Mouse (Mus musculus) spleen, embryonic (tissue): ENCODE results near the gene Lsm8.
"Not testable (repeated sequence)": the region's sequence is repeated elsewhere in the genome, so short reads cannot be mapped to it uniquely, and the experiment has no call there.

ENCODE experiments used
- CTCF ChIA-PET: fragments of 350-600 bp; sonication (Branson Sonifier 250); formaldehyde crosslinking; loops from one replicate; lab custom pipeline; 2022; lab: Charles Lee

Gene Lsm8

DNA sequence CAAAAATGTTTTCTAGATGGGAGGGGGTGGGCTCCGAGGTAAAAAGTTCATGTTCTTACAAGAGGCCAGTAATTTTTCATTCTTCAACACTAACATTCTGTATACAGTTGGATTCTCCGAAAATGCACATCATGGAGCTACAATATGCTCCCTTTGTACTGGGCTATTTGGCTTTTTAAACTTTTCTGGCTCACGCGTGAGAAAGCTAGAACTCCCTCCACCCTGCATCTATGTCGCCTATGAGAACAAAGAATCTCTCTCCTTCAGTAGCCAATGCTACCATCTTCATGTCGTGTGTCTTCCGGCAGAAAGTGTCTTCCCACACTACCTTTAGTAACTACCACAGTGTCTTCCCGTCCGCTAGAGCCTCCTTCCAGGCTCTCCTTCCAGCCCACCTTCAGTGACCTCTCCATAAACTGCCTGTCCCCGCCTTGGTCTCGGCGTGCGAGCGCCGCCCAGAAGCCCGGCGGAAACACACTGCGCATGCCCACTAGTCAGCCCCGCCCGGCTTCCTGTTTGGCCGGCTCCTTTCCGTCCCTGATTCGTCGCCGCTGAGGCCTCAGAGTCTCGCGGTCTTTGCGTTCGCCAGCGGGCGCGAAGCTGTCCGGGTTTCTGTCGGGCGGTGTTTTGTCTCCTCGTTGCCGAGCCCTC lies at the start of gene Lsm8:
TSS of gene Lsm8 (plus strand) at position 529 of the 651 bp plus-strand sequence.
- CTCF ChIA-PET: no interaction called here

DNA sequence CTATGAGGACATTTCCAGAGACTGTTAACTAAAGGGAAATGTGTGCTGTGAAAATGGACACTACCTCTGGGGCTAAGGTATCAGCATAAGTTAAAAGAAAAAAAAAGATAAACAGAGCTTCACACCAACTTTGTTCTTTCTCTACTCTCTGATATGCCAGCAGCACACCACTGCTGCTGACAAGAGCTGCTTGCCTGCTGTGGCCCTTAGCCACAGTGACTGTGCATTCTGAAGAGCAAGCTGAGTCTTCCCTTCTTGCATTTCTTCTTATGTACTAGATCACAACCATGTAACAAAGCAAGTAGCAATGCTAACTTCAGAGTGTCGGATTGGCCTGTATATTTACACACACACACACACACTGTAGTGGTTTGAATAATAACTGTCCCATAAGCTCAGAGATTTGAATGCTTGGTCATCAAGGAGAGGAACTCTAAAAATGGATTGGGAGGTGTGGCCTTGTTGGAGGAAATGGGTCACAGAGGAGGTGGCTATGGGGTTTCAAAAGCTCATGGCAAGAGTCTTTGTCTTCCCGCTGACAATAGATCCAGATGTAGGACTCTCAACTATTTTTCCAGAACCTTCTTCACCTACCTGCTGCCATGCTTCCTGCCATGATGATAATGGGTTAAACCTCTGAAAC lies 47.4 kb upstream of the Lsm8 start:
- CTCF ChIA-PET: no interaction called here

DNA sequence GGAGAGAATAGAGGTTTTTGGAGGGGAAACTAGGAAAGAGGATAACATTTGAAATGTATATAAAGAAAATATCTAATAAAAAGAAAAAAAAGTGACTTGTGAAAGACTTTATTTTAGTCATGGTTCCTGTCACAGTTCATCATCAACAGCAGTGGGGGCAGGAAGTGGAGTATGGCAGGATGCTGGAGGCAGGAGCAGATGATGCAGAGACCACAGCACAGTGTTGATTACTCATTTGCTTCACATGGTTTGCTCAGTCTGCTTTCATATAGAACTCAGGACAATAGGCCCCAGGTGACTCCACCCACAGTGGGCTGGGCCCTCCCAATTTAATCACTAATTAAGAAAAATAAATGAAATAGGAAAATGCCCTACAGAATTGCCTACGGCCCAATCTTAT lies 35.8 kb upstream of the Lsm8 start:
- CTCF ChIA-PET: no interaction called here

DNA sequence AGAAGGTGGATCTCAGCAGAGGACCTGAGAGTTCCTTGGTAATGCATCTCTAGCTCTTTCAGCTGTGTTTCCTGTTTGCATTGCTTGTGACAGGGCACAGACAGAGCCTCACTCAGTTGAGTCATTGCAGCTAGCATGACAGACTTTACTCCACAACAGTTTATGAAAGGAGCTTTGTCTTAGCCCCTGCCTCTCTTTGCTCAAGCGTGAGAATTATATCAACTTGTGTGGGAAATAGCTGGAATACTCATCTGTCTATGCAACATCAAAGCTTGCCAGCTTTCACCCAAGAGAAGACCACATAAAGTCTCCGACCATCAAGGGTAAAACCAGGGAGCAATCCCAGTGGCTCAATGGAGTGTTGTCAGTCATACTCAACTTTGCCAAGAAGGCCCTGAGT lies 32.8 kb upstream of the Lsm8 start:
- CTCF ChIA-PET: no interaction called here

DNA sequence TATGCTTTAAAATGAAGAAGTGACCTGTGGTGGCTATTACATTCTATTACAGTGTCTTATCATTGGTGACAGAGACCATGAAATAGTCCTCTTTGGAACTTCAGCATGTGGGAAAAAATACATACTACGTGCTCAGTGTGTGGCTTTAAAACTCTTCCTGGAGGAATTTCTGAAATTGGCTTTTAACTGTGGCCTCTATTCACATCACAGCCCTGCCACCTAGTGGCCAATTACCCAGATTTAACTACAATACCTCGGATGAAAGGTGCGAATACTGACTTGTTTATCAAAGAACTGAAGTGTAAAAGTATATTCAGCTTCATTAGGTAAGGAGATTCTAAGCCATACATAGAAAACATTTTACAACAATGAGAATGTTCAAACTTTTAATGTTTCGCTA lies 29.0 kb upstream of the Lsm8 start:
- CTCF ChIA-PET: no interaction called here

DNA sequence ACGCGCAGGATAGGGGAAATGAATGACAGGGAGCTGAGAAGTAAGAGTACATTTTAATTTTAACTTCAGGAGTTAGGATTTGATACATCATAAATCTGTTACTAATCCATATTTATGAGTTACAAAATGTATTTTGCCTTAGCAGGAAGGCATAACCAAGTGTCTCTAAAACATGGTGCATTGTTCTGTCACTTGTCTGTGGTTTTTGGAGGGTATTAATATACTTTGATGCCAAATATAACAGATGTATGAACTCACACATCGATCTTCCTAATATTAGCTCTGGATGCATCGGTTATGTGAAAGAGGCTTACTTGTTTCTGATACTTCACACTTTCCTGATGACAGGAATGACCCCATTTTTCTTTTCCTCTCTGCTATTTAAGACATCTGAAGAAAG lies 28.1 kb upstream of the Lsm8 start:
- CTCF ChIA-PET: no interaction called here

DNA sequence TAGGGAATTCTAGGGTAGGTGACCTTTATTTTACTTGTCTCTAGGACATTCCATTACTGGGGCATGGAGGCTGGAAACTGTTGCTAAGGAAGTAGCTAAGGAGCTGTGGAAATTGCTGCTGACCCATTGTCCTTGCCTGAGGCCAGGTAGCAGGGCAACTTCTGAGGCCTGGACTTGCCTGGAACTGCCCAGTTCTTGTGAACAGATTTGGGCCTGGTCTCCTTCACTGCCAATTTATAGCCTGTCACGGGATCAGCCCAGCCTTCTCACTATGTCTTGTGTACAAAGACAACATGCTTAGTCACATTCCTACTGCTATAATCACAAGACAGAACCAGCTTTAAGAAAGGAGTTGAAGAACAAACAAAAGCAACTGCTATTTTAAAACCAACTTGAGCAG lies 25.6 kb upstream of the Lsm8 start:
- CTCF ChIA-PET: no interaction called here

DNA sequence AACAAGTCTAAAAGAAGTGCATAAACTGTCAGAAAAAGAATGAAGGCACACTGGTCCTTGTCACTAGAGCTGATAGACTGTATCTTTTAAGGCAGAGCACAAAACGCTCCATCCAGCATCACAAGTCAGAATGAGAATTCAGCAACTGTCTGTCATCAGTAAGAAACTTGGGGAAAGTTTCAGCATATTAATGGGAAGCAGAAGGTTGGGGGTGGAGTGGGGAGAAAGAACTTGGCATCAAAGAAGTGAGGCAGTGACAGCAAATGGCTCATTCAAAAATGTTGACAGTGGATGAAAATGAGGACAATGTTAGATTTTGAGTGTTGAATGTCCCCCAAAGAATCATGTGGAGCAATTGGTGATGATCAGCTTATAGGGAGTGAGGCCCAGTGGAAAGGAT lies 15.4 kb upstream of the Lsm8 start:
- CTCF ChIA-PET: no interaction called here

DNA sequence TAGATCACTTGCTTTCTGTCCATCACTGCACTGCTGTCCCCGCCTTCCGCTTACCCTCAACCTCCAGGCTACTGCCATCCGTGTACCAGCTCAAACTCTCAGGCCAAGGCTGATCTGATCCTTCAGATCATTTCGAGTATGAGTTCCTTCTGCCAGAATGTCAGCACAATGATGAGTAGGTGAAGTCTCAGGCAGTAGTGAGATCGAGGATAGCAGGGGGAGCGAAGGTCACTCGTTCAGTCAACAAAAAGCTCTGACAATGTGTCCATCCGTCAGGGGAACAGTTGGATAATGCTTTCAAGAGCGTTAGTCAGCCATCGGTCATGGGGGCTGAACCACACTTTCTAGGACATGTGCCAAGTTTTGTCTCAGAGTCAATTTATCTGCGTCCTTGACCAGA lies 3.9 kb upstream of the Lsm8 start:
- CTCF ChIA-PET: not testable (repeated sequence)

DNA sequence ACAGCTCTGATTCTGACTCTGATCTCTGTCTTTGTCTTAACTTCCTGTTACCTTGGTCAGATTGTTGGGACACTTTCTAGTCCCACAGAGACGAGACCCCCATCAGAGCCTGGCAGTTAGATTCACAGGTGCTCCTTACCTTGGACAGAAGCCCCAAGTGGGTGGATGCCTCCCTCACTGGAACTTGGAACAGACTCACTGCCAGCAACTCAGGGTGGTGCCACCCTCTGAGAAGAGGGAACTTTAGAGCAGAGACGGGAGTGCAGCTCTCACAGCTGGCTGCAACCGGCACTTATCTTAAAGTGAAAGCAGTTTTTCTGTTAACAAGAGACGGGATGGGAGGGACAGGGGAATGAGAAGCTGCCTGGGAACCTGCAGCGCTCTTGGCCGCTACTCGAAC lies 2.8 kb upstream of the Lsm8 start:
- CTCF ChIA-PET: not testable (repeated sequence)

DNA sequence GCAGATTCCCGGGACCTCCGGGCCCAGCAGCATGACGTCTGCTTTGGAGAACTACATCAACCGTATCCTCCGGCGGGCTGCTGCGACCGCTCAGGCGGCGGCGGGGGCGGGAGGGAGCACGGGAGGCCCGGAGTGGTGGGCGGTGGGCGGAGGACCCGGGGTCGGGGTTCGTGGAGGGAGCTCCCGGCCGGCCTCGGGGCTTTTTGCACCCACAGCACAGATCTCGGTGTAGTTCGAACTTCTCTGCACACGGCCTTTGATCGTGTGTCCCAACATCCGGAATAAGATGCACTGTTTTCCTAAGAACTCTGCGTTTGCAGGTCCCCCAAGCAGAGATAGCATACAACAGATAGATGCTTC lies 303 bp downstream of the Lsm8 start:
- CTCF ChIA-PET: no interaction called here

DNA sequence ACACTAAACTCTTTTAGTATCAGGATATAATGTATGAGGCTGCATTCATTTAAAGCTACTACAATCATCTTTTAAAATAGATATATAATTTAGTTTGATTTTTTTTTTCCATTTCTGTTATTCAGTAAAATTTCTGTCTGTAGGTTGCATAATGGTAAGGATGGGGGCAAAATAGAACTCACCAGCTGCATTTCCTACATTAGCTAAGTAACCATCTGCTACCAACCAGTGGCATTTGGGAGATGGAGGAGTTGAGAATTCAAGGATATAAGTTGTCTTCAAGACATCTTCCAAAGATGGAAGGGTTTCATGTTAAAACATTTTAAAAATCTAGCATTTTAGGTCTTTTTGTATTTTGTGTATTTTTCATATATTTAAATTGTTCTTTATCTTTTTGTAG lies 6.9 kb downstream of the Lsm8 start:
- CTCF ChIA-PET: no interaction called here

DNA sequence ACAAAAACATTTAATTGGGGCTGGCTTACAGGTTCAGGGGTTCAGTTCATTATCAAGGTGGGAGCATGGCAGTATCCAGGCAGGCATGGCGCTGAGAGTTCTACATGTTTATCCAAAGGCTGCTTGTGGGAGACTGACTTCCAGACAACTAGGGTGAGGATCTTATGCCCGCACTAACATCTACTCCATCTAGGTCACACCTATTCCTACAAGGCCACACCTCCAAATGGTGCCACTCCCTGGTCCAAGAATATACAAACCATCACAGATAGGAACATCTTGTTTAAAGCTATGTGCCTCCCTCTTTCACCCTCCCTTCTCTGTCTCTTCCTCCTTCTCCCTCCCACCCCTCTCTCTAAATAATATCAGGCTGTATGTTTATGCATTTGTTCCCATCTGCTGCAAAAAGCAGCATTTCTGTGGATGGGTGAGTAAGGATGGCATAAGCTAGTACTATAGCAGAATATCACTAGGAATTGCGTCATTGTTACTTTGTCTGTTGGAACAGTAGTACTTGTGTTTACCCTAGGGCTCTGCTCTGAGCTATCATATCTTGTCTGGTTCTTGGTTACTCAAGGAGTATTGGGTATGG lies 8.2 kb downstream of the Lsm8 start:
- CTCF ChIA-PET: no interaction called here

DNA sequence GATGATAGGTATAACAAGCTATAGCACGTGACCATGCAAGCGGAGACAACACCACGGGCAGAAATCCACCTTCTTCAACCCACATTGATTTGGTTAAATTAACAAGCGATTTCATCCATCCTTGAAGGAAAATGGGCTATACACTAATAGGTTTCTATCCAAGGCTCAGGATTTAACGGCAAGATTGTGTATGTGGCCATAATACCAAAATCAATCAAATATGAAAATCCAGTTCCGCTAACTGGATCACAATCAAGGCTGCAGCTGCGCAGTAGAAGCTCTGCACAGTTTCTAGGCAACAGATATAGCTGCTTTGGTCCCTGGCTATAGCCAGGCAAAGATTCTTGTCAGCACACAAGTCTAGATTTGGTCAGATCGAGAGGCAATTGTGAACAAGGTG lies 17.6 kb downstream of the Lsm8 start, which contains the start of gene Ankrd7:
TSS of gene Ankrd7 (plus strand) at position 301 of the 400 bp plus-strand sequence.
- CTCF ChIA-PET: no interaction called here

DNA sequence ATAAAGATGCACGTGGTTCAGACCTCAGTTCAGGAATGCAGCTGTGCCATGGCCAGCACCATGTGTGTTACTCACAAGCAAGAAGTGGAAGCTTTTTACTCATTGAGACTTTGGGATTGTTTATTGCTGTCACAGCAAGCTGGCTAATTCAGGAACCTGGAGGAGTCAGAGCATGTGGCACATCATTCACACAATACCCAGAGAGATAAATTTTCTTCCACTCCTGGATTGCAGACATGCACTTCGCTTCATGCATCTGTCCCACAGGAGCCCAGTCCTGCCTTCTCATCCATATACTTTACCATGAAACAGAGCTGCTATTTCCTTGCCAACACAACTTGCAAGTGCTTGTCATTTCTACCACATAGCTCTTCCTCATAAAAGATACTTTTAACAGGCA lies 40.7 kb downstream of the Lsm8 start:
- CTCF ChIA-PET: no interaction called here

DNA sequence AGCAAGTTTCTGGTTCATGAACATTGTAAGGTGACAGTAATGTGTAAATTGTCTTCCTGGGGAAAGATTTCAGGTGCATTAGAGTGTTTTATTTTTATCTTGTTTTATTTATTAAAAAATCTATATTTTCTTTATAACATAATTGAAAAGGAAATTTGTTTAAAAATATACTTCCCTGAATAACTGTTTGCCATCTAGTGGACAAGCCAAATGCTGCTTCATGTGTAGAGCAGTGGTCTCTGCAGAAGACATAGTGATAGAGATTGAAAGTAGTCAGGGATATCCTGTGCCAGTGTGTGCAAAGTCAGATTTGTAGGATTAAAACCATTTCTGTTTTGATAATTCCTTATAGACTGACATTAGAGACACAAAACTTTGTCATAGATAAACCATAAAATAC lies 45.8 kb downstream of the Lsm8 start:
- CTCF ChIA-PET: no interaction called here
